Mouse (Mus musculus) olfactory bulb, adult 2 months (tissue): Measurements from ENCODE around the gene Gm42417.

Source experiments
- CTCF ChIP-seq: fragments of 200-500 bp; IDR thresholded peaks from 2 replicates; pipeline ENCODE4 v1.5.1; 2012; ENCODE audit warnings: low read depth, mild to moderate bottlenecking, low read length, moderate library complexity; ENCODE audit not compliant: insufficient read depth
- POLR2A ChIP-seq: fragments of 200-500 bp; IDR thresholded peaks from 2 replicates; pipeline ENCODE4 v1.6.1; 2012; ENCODE audit warnings: mild to moderate bottlenecking, low read depth, low read length, moderate library complexity; ENCODE audit not compliant: insufficient read depth

DNA sequence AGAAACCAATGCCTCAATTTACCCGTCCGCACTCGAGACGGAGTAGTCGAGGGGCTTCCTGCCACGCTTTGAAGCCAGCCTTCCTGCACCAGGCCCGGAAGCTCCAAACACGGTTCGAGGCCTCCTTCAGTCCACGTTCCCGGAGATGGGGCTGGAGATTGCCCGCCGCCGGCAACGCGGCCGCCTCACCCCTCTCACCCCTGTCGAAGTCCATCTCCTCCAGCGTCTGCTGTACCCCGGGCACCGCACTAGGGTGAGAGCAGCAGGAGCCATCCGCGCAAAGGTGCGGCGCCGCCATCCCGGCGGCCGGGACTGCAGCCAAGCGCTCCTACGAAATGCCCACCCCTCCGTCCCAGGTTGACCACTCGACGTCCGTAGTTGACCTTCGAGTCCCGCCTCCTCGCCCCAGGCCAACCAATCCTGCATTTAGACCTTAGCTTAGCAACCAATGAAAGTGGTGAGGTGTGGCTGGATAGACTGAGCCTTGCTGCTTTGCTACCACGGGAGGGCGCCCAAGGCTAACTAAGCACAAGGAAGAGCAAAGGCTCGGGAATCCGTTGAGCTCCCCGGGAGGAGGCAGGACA lies 7.8 kb upstream of the Gm42417 start, which contains the start of gene Ankrd39:
- TF ChIP-seq POLR2A (no peak; the same call in 1 of the 2 replicates), CTCF (peak; percentile 79)
